Mouse (Mus musculus): Measurements from ENCODE around the gene Ints7.

DNA sequence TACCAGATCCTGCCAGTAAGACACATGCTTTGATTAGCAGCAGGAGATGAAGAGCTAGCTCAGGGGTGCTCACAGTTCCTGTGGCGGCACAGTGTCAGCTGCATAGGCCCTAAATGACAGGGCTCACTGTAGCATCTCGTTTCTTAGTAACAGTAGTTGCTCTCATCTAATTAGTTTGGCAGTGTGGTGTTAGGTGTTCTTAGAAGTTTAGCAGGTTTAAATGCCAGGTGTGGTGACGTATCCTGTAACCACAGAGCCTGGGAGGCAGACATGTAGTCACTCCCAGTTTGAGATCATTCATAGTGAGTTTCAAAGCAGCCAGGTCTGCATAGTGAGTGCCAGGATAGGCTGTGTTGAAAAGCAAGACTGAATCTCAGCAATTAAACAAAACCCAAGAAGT is 4.1 kb downstream of the Ints7 start:
- no peak for TF ChIP-seq CTCF (IDR thresholded peaks at IDR 0.05; ENCODE audit: low read depth, low read length)
- TF ChIP-seq GATA1 (IDR thresholded peaks at IDR 0.05; ENCODE audit: borderline replicate concordance, low read length), result no peak

Data from G1E (cell line).